Mouse (Mus musculus) cortical plate, adult 2 months (tissue): ENCODE results near the gene Dek.

Experiments used
- CTCF ChIP-seq: fragments of 200-500 bp; IDR thresholded peaks from 2 replicates; pipeline ENCODE4 v1.5.1; 2011; ENCODE audit warnings: mild to moderate bottlenecking, control low read depth, low read length; ENCODE audit not compliant: insufficient read depth; ENCODE audit errors: extremely low read depth
- POLR2A ChIP-seq: fragments of 200-500 bp; IDR thresholded peaks from 2 replicates; pipeline ENCODE4 v1.6.1; 2011; ENCODE audit warnings: mild to moderate bottlenecking, low read length, control low read depth; ENCODE audit not compliant: insufficient read depth; ENCODE audit errors: extremely low read depth

GRCm38 (mm10) chr13:47145939-47146338, 39.9 kb upstream of the Dek start:
- TF ChIP-seq POLR2A (no peak), CTCF (no peak)
